Mouse (Mus musculus) liver, embryonic 14.5 days (tissue): Measurements from ENCODE around the gene Sufu.

Experiments
- CTCF ChIP-seq: IDR thresholded peaks from 2 replicates; pipeline ENCODE4 v1.5.1; 2016; ENCODE audit warnings: antibody characterized with exemption, low read depth, control low read depth
- EP300 ChIP-seq: IDR thresholded peaks from 2 replicates; pipeline ENCODE4 v1.6.1; 2016; ENCODE audit warnings: antibody characterized with exemption, low read depth

DNA sequence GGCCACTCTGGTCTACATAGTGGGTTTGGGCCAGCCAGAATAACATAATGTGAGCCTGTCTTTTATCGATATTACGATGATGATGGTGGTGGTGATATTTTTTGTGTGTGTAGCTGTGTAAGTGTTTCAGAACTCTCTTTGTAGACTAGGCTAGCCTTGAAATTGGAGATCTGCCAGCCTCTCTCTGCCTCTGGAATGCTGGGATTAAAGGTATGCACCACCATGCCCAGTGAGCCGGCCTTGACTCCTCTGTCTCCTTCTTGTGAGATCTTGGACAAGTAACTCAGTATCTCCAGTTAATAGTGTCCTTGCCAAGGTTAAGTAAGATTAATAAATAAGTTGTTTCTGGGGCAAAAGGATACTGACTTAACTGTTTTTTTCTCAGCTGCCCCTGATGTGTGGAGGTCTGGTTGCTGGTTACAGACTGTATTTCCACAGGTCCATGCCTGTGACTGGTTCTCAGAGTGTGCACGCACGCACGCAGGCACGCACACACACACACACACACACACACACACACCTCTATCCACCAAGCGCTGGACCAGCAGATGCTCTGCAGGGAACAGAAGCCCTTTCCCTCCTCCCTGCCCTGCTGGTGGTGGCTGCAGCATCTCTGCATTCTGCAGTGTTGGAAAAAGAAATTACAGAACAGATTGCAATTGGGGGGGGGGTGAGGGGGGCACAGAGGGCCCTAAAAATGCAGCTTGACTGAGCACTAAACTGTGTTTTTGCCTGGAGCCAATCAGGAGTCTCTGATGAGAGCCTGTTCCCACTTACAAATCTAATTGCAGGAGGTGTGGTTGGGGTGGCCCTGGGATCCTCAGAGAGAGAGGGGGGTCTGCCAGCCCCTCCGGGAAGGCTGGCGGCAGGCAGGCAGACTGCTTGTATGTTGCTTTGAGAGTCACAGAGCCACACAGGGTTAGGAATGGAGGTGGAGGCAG, 129.3 kb downstream of the Sufu start:
- no peak for TF ChIP-seq CTCF
- no peak for TF ChIP-seq EP300
